Mouse (Mus musculus) cerebellum, postnatal 14 days (tissue): ENCODE results near the gene Zfand2a.

ENCODE experiments used
- DNase-seq, 2 experiments: peaks; one replicate each; pipeline ENCODE4 v3.0.0; 2021; ENCODE audit warnings: mixed read lengths in 2 of 2

Zfand2a gene

GRCm38 (mm10) chr5:139484185-139484814 lies at the start of gene Zfand2a:
TSS of gene Zfand2a (minus strand) at chr5:139484549.
- peak; percentile 99 to 100 for DNase-seq

- no peak for DNase-seq
These were observed 44.5 kb upstream of the Zfand2a start for GRCm38 (mm10) chr5:139528851-139529250.

GRCm38 (mm10) chr5:139521987-139522386 lies 37.6 kb upstream of the Zfand2a start:
- no peak for DNase-seq

- DNase-seq = peak; percentile 49 to 59
These were observed 35.9 kb upstream of the Zfand2a start for GRCm38 (mm10) chr5:139520069-139520834.

- DNase-seq = peak; percentile 60
These were observed 31.9 kb upstream of the Zfand2a start for GRCm38 (mm10) chr5:139516281-139516680.

- peak; percentile 49 to 50 for DNase-seq
These were observed 27.9 kb upstream of the Zfand2a start for GRCm38 (mm10) chr5:139512201-139512600.

GRCm38 (mm10) chr5:139510682-139511366 lies 26.5 kb upstream of the Zfand2a start:
- DNase-seq = peak in 1 of 2 experiments; percentile 44

GRCm38 (mm10) chr5:139506207-139506606 lies 21.9 kb upstream of the Zfand2a start:
- no peak for DNase-seq

GRCm38 (mm10) chr5:139505073-139505606 lies 20.8 kb upstream of the Zfand2a start:
- DNase-seq = peak; percentile 94 to 97

- DNase-seq = no peak
These were observed 17.9 kb upstream of the Zfand2a start for GRCm38 (mm10) chr5:139502281-139502680.

- peak; percentile 75 to 78 for DNase-seq
These were observed 14.4 kb upstream of the Zfand2a start for GRCm38 (mm10) chr5:139498791-139499190.

GRCm38 (mm10) chr5:139496939-139497338 lies 12.6 kb upstream of the Zfand2a start:
- no peak for DNase-seq

GRCm38 (mm10) chr5:139495019-139495669 lies 10.8 kb upstream of the Zfand2a start:
- no peak for DNase-seq

GRCm38 (mm10) chr5:139493690-139494089 lies 9.3 kb upstream of the Zfand2a start:
- DNase-seq = no peak

GRCm38 (mm10) chr5:139491348-139491747 lies 7.0 kb upstream of the Zfand2a start:
- no peak for DNase-seq

GRCm38 (mm10) chr5:139490131-139490530 lies 5.8 kb upstream of the Zfand2a start:
- DNase-seq = peak in 1 of 2 experiments; percentile 39

- DNase-seq = no peak
These were observed 1.0 kb downstream of the Zfand2a start for GRCm38 (mm10) chr5:139483171-139483848.

- no peak for DNase-seq
These were observed 3.9 kb downstream of the Zfand2a start for GRCm38 (mm10) chr5:139480406-139480805.

- peak in 1 of 2 experiments; percentile 34 for DNase-seq
These were observed 5.3 kb downstream of the Zfand2a start for GRCm38 (mm10) chr5:139479088-139479487.

- no peak for DNase-seq
These were observed 9.6 kb downstream of the Zfand2a start for GRCm38 (mm10) chr5:139474741-139475140.

- DNase-seq = peak; percentile 81 to 82
These were observed 16.4 kb downstream of the Zfand2a start for GRCm38 (mm10) chr5:139467998-139468397.

- no peak for DNase-seq
These were observed 17.5 kb downstream of the Zfand2a start for GRCm38 (mm10) chr5:139466801-139467200.
